Mouse (Mus musculus) CH12.LX (cell line): ENCODE measurements around the gene Larp4b. TPM values are rescaled to one million over a fixed set of nuclear protein-coding genes. Genes with fewer than 3 reads are reported as not detected.

Experiments used
- DNase-seq: peaks from one replicate; pipeline ENCODE4 v3.0.0-alpha.2; 2013; ENCODE audit errors: extremely low read depth
- H3K27ac ChIP-seq: 2 replicates; pipeline ENCODE4 v1.5.1; 2012; ENCODE audit warnings: low read depth, mild to moderate bottlenecking, control low read depth, moderate library complexity; ENCODE audit not compliant: insufficient read depth
- H3K27me3 ChIP-seq: replicated peaks from 2 replicates; pipeline ENCODE3; 2012; ENCODE audit warnings: inconsistent platforms
- H3K36me3 ChIP-seq, 2 experiments: replicated peaks in 1 of 2; 2 replicates each; pipeline versions ENCODE3 to v1.6.1; 2012; ENCODE audit warnings: inconsistent platforms in 1 of 2, low read length in 1 of 2, mild to moderate bottlenecking in 1 of 2, mixed read lengths in 1 of 2, moderate library complexity in 1 of 2; ENCODE audit not compliant: control insufficient read depth in 1 of 2, insufficient read depth in 1 of 2
- H3K4me1 ChIP-seq, 2 experiments: 2 replicates each; pipeline ENCODE4 v1.6.1; 2012; ENCODE audit warnings: inconsistent platforms in 1 of 2, moderate library complexity in 1 of 2; ENCODE audit not compliant: insufficient read depth in 2 of 2, control insufficient read depth in 1 of 2
- H3K4me2 ChIP-seq: 2 replicates; pipeline ENCODE4 v1.6.1; 2012; ENCODE audit warnings: low read depth, mild to moderate bottlenecking, control low read depth; ENCODE audit not compliant: poor library complexity, insufficient read depth, severe bottlenecking
- H3K4me3 ChIP-seq, 3 experiments: fragments of 150-350 bp in 1 of 3; sonication (generic) in 1 of 3; replicated peaks in 1 of 3; 2 replicates each; pipeline versions ENCODE3 to v1.5.1; 2011 to 2012; ENCODE audit warnings: low read depth in 2 of 3, low read length in 2 of 3, mild to moderate bottlenecking in 2 of 3, moderate library complexity in 2 of 3, control low read depth in 1 of 3, improper control_type of control experiment in 1 of 3, inconsistent platforms in 1 of 3, mixed read lengths in 1 of 3; ENCODE audit not compliant: poor library complexity in 1 of 3
- H3K79me2 ChIP-seq: replicated peaks from 2 replicates; pipeline ENCODE4 v1.6.1; 2012; ENCODE audit warnings: mild to moderate bottlenecking, moderate library complexity; ENCODE audit not compliant: control insufficient read depth, poor library complexity, insufficient read depth, severe bottlenecking; ENCODE audit errors: extremely low read depth
- H3K9ac ChIP-seq: 2 replicates; pipeline ENCODE4 v1.6.1; 2012; ENCODE audit warnings: low read depth, mild to moderate bottlenecking, control low read depth, moderate library complexity; ENCODE audit not compliant: insufficient read depth
- H3K9me3 ChIP-seq: replicated peaks from 2 replicates; pipeline ENCODE3; 2012; ENCODE audit warnings: low read length, inconsistent platforms, mixed read lengths
- BHLHE40 ChIP-seq: IDR thresholded peaks from 2 replicates; pipeline ENCODE4 v1.6.1; 2011; ENCODE audit warnings: mild to moderate bottlenecking, low read depth, low read length, improper control_type of control experiment
- CHD1 ChIP-seq: IDR thresholded peaks from 2 replicates; pipeline ENCODE4 v1.6.1; 2012; ENCODE audit warnings: low read depth, low read length, improper control_type of control experiment, inconsistent platforms
- CHD2 ChIP-seq: IDR thresholded peaks from 2 replicates; pipeline ENCODE4 v1.6.1; 2011; ENCODE audit warnings: low read length, improper control_type of control experiment
- CTCF ChIP-seq, 2 experiments: IDR thresholded peaks in 1 of 2; conservative IDR thresholded peaks in 1 of 2; 2 replicates each; pipeline ENCODE4 v1.5.1; 2011 to 2012; ENCODE audit warnings: low read depth in 2 of 2, low read length in 2 of 2, improper control_type of control experiment in 1 of 2, inconsistent platforms in 1 of 2, mild to moderate bottlenecking in 1 of 2, moderate library complexity in 1 of 2
- E2F4 ChIP-seq: IDR thresholded peaks from 2 replicates; pipeline ENCODE4 v1.6.1; 2011; ENCODE audit warnings: low read depth, low read length, improper control_type of control experiment; ENCODE audit not compliant: insufficient replicate concordance
- ELF1 ChIP-seq: IDR thresholded peaks from 2 replicates; pipeline ENCODE4 v1.6.1; 2014; ENCODE audit warnings: low read depth, mild to moderate bottlenecking, inconsistent platforms, low read length, improper control_type of control experiment
- EP300 ChIP-seq: IDR thresholded peaks from 2 replicates; pipeline ENCODE4 v1.6.1; 2011; ENCODE audit warnings: low read length, improper control_type of control experiment
- ETS1 ChIP-seq: conservative IDR thresholded peaks from 2 replicates; pipeline ENCODE4 v1.6.1; 2012; ENCODE audit warnings: low read depth, mild to moderate bottlenecking, inconsistent platforms, low read length, improper control_type of control experiment, moderate library complexity
- GABPA ChIP-seq: IDR thresholded peaks from 2 replicates; pipeline ENCODE4 v1.6.1; 2012; ENCODE audit warnings: low read depth, low read length, improper control_type of control experiment, inconsistent platforms; ENCODE audit not compliant: insufficient replicate concordance
- HCFC1 ChIP-seq: IDR thresholded peaks from 2 replicates; pipeline ENCODE4 v1.6.1; 2012; ENCODE audit warnings: low read depth, mild to moderate bottlenecking, inconsistent platforms, low read length, improper control_type of control experiment
- IRF4 ChIP-seq: IDR thresholded peaks from 2 replicates; pipeline ENCODE4 v1.6.1; 2014; ENCODE audit warnings: low read depth, mild to moderate bottlenecking, inconsistent platforms, low read length, improper control_type of control experiment
- JUN ChIP-seq: IDR thresholded peaks from 2 replicates; pipeline ENCODE4 v1.6.1; 2011; ENCODE audit warnings: low read depth, mild to moderate bottlenecking, low read length, improper control_type of control experiment, moderate library complexity; ENCODE audit not compliant: insufficient read depth
- JUND ChIP-seq: conservative IDR thresholded peaks from 2 replicates; pipeline ENCODE4 v1.6.1; 2011; ENCODE audit warnings: low read depth, low read length, improper control_type of control experiment
- KAT2A ChIP-seq: IDR thresholded peaks from 2 replicates; pipeline ENCODE4 v1.6.1; 2012; ENCODE audit warnings: low read length, improper control_type of control experiment, inconsistent platforms; ENCODE audit not compliant: insufficient replicate concordance
- MAFK ChIP-seq: IDR thresholded peaks from 2 replicates; pipeline ENCODE4 v1.6.1; 2011; ENCODE audit warnings: low read length, improper control_type of control experiment; ENCODE audit not compliant: insufficient replicate concordance
- MAX ChIP-seq: IDR thresholded peaks from 2 replicates; pipeline ENCODE4 v1.6.1; 2011; ENCODE audit warnings: low read length, improper control_type of control experiment
- MAZ ChIP-seq: IDR thresholded peaks from 2 replicates; pipeline ENCODE4 v1.6.1; 2012; ENCODE audit warnings: low read depth, mild to moderate bottlenecking, inconsistent platforms, low read length, improper control_type of control experiment, moderate library complexity
- MEF2A ChIP-seq: IDR thresholded peaks from 2 replicates; pipeline ENCODE4 v1.6.1; 2014; ENCODE audit warnings: low read depth, mild to moderate bottlenecking, inconsistent platforms, low read length, improper control_type of control experiment, borderline replicate concordance
- MXI1 ChIP-seq: IDR thresholded peaks from 2 replicates; pipeline ENCODE4 v1.6.1; 2011; ENCODE audit warnings: mild to moderate bottlenecking, low read depth, low read length, improper control_type of control experiment
- MYC ChIP-seq: IDR thresholded peaks from 2 replicates; pipeline ENCODE4 v1.6.1; 2011; ENCODE audit warnings: low read depth, mild to moderate bottlenecking, improper control_type of control experiment, low read length
- NELFE ChIP-seq: IDR thresholded peaks from 2 replicates; pipeline ENCODE4 v1.6.1; 2011; ENCODE audit warnings: low read depth, low read length, improper control_type of control experiment
- NRF1 ChIP-seq: IDR thresholded peaks from 2 replicates; pipeline ENCODE4 v1.6.1; 2014; ENCODE audit warnings: low read depth, mild to moderate bottlenecking, inconsistent platforms, low read length, improper control_type of control experiment, moderate library complexity
- PAX5 ChIP-seq: IDR thresholded peaks from 2 replicates; pipeline ENCODE4 v1.6.1; 2012; ENCODE audit warnings: low read length, inconsistent platforms, mixed read lengths
- POLR2A ChIP-seq: IDR thresholded peaks from 2 replicates; pipeline ENCODE4 v1.6.1; 2011; ENCODE audit warnings: low read depth, mild to moderate bottlenecking, improper control_type of control experiment, low read length
- POLR2AphosphoS2 ChIP-seq: IDR thresholded peaks from 2 replicates; pipeline ENCODE4 v1.6.1; 2011; ENCODE audit warnings: low read depth, low read length, improper control_type of control experiment
- RAD21 ChIP-seq: IDR thresholded peaks from 2 replicates; pipeline ENCODE4 v1.6.1; 2011; ENCODE audit warnings: low read depth, mild to moderate bottlenecking, low read length, improper control_type of control experiment, moderate library complexity
- RCOR1 ChIP-seq: conservative IDR thresholded peaks from 2 replicates; pipeline ENCODE4 v1.6.1; 2012; ENCODE audit warnings: low read depth, mild to moderate bottlenecking, inconsistent platforms, low read length, improper control_type of control experiment
- SIN3A ChIP-seq: IDR thresholded peaks from 2 replicates; pipeline ENCODE4 v1.6.1; 2012; ENCODE audit warnings: low read length, improper control_type of control experiment, inconsistent platforms
- SMC3 ChIP-seq: IDR thresholded peaks from 2 replicates; pipeline ENCODE4 v1.6.1; 2011; ENCODE audit warnings: low read depth, low read length, improper control_type of control experiment
- TBP ChIP-seq: conservative IDR thresholded peaks from 2 replicates; pipeline ENCODE4 v1.6.1; 2011; ENCODE audit warnings: low read depth, low read length, improper control_type of control experiment
- TCF12 ChIP-seq: IDR thresholded peaks from 2 replicates; pipeline ENCODE4 v1.6.1; 2014; ENCODE audit warnings: low read depth, mild to moderate bottlenecking, inconsistent platforms, low read length, improper control_type of control experiment
- UBTF ChIP-seq: IDR thresholded peaks from 2 replicates; pipeline ENCODE4 v1.6.1; 2012; ENCODE audit warnings: low read depth, mild to moderate bottlenecking, inconsistent platforms, low read length, improper control_type of control experiment, moderate library complexity
- USF1 ChIP-seq: IDR thresholded peaks from 2 replicates; pipeline ENCODE4 v1.6.1; 2014; ENCODE audit warnings: low read depth, mild to moderate bottlenecking, inconsistent platforms, low read length, improper control_type of control experiment
- USF2 ChIP-seq: conservative IDR thresholded peaks from 2 replicates; pipeline ENCODE4 v1.6.1; 2011; ENCODE audit warnings: low read depth, low read length, improper control_type of control experiment
- ZC3H11A ChIP-seq: IDR thresholded peaks from 2 replicates; pipeline ENCODE4 v1.6.1; 2012; ENCODE audit warnings: low read depth, mild to moderate bottlenecking, inconsistent platforms, low read length, improper control_type of control experiment
- ZKSCAN1 ChIP-seq: IDR thresholded peaks from 2 replicates; pipeline ENCODE4 v1.6.1; 2012; ENCODE audit warnings: low read depth, inconsistent platforms, low read length, improper control_type of control experiment, borderline replicate concordance
- ZMIZ1 ChIP-seq: IDR thresholded peaks from 2 replicates; pipeline ENCODE4 v1.6.1; 2012; ENCODE audit warnings: low read depth, mild to moderate bottlenecking, inconsistent platforms, low read length, improper control_type of control experiment
- ZNF384 ChIP-seq: IDR thresholded peaks from 2 replicates; pipeline ENCODE4 v1.6.1; 2012; ENCODE audit warnings: low read depth, low read length, improper control_type of control experiment, inconsistent platforms
- dilution Hi-C: fragments of 300-500 bp; cut with MboI; formaldehyde crosslinking; loops from 2 replicates; pipeline ENCODE4 v1.14.3; 2020; ENCODE audit warnings: low sequenced_read_pairs; ENCODE audit not compliant: extremely low pct_unique_long_range_greater_than_20kb, extremely low pct_ligation_motif_present
- in situ Hi-C: fragments of 300-500 bp; cut with MboI; formaldehyde crosslinking; loops from 3 replicates; pipeline ENCODE4 v1.14.3; 2019; ENCODE audit warnings: low sequenced_read_pairs, low pct_ligation_motif_present, low pct_unique_long_range_greater_than_20kb, mixed read lengths
- polyA plus RNA-seq: library from polyadenylated mRNA; unstranded; fragments of >175 nt; gene quantifications from 2 replicates; pipeline ENCODE4 v1.2.1, GENCODE M21; 2012; ENCODE audit warnings: low read depth; ENCODE audit not compliant: insufficient read length
- total RNA-seq, 2 experiments: library from RNA; depleted of rRNA; stranded (reverse); fragments of 300-350 nt in 1 of 2; fragments of >200 nt in 1 of 2; gene quantifications; 2 replicates each; pipeline ENCODE4 v1.2.3; 2012 to 2014

Gene Larp4b
- total RNA-seq (2012; rRNA removed) (52.5 and 57.9 TPM in 2 replicates), total RNA-seq (2014; rRNA removed) (58.3 and 65.4 TPM in 2 replicates), polyA plus RNA-seq (52.3 and 63.3 TPM in 2 replicates)

- H3K4me1 ChIP-seq = peaks cover 0 to 36% of the 10 kb centered on the region in 2 experiments; a peak in 3 of 4 replicates
- H3K27me3 ChIP-seq = no peaks in the 10 kb centered on the region
- H3K9me3 ChIP-seq = no peaks in the 10 kb centered on the region
- peak within 1 kb of the TSS; percentile 60 to 96 (median 95) for H3K4me3 ChIP-seq
- TF ChIP-seq ZKSCAN1 = no peak
- peak; percentile 86; the same call in 1 of the 2 replicates for TF ChIP-seq E2F4
- TF ChIP-seq PAX5 = no peak
- TF ChIP-seq CHD2 = peak; percentile 94
- TF ChIP-seq EP300 = no peak
- TF ChIP-seq NELFE = peak; percentile 80
- TF ChIP-seq POLR2A = peak; percentile 81
- TF ChIP-seq BHLHE40 = no peak
- TF ChIP-seq ZC3H11A = no peak
- peak; percentile 78 for TF ChIP-seq NRF1
- TF ChIP-seq MAFK = no peak
- peak; percentile 82 for TF ChIP-seq SIN3A
- peak; percentile 44; the same call in 1 of the 2 replicates for TF ChIP-seq MAX
- TF ChIP-seq JUND = no peak
- peak; percentile 56 for TF ChIP-seq TCF12
- TF ChIP-seq KAT2A = peak; percentile 80; the same call in 1 of the 2 replicates
- peak; percentile 81 for TF ChIP-seq MXI1
- no peak for TF ChIP-seq SMC3
- peak; percentile 55; the same call in 1 of the 2 replicates for TF ChIP-seq TBP
- TF ChIP-seq MEF2A = 0 out of 2 replicates have a peak, but pooled peaks have one; percentile 18
- TF ChIP-seq IRF4 = 0 out of 2 replicates have a peak, but pooled peaks have one; percentile 35
- no peak for TF ChIP-seq USF1
- no peak for TF ChIP-seq JUN
- TF ChIP-seq RCOR1 = no peak
- TF ChIP-seq ELF1 = peak; percentile 88
- TF ChIP-seq ZNF384 = no peak
- TF ChIP-seq CHD1 = no peak
- TF ChIP-seq MAZ = no peak
- no peak for TF ChIP-seq ETS1
- TF ChIP-seq GABPA = no peak
- TF ChIP-seq HCFC1 = peak; percentile 83
- TF ChIP-seq USF2 = no peak
- TF ChIP-seq POLR2AphosphoS2 = peak; percentile 70; the same call in 1 of the 2 replicates
- peak; percentile 63 for TF ChIP-seq ZMIZ1
- TF ChIP-seq UBTF = 0 out of 2 replicates have a peak, but pooled peaks have one; percentile 18
- TF ChIP-seq MYC = peak; percentile 58; the same call in 1 of the 2 replicates
- no peak for TF ChIP-seq RAD21
- TF ChIP-seq CTCF (conservative IDR thresholded peaks at IDR 0.05 in 1 of 2, IDR thresholded peaks at IDR 0.05 in 1 of 2; ENCODE audit: low read depth in 2 of 2, low read length in 2 of 2) = no peak
- H3K36me3 ChIP-seq = peaks cover 3 to 15% of the 10 kb centered on the region in 2 experiments
- in situ Hi-C loops (no loop called here), dilution Hi-C loops (no loop called here)
- peak within 1 kb of the TSS; percentile 81 for H3K27ac ChIP-seq
- peaks cover 43% of the 10 kb centered on the region for H3K79me2 ChIP-seq
- H3K9ac ChIP-seq = peak within 1 kb of the TSS; percentile 99
- H3K4me2 ChIP-seq = peak within 1 kb of the TSS; percentile 98
- DNase-seq = peak; percentile 96
These were observed at the start of gene Larp4b for GRCm38 (mm10) chr13:9093316-9094155. Gene Larp4b (plus strand): TSS chr13:9093881.
